Mouse (Mus musculus) midbrain, embryonic 13.5 days (tissue): Measurements from ENCODE around the gene Pdlim1. TPM values are rescaled to one million over a fixed set of nuclear protein-coding genes. Genes with fewer than 3 reads are reported as not detected.
A peak's percentile ranks its signal among the peaks of the same experiment; 100 is the strongest.
"Not testable (repeated sequence)": the region's sequence is repeated elsewhere in the genome, so short reads cannot be mapped to it uniquely, and the experiment has no call there.

Source experiments
- ATAC-seq: fragments of 200-750 bp; cut with Nextera tagmentation; 2 replicates; pipeline ENCODE4 v1.8.0; 2017; ENCODE audit warnings: mild to moderate bottlenecking, moderate TSS enrichment, moderate library complexity
- H3K27ac ChIP-seq: fragments of 300-500 bp; sonication (generic); 2 replicates; pipeline ENCODE4 v1.5.1; 2015; ENCODE audit warnings: inconsistent platforms, mild to moderate bottlenecking, moderate library complexity
- H3K27me3 ChIP-seq: fragments of 300-500 bp; sonication (generic); 2 replicates; pipeline ENCODE4 v1.6.1; 2015; ENCODE audit warnings: mild to moderate bottlenecking, inconsistent platforms
- H3K36me3 ChIP-seq: fragments of 300-500 bp; sonication (generic); 2 replicates; pipeline ENCODE4 v1.6.1; 2015; ENCODE audit warnings: mild to moderate bottlenecking, inconsistent platforms
- H3K4me1 ChIP-seq: fragments of 300-500 bp; sonication (generic); replicated peaks from 2 replicates; pipeline ENCODE4 v1.6.1; 2015; ENCODE audit warnings: inconsistent platforms
- H3K4me2 ChIP-seq: fragments of 300-500 bp; sonication (generic); replicated peaks from 2 replicates; pipeline ENCODE4 v1.6.1; 2015; ENCODE audit warnings: moderate library complexity, mild to moderate bottlenecking, inconsistent platforms
- H3K4me3 ChIP-seq: fragments of 300-500 bp; sonication (generic); replicated peaks from 2 replicates; pipeline ENCODE4 v1.5.1; 2015; ENCODE audit warnings: mild to moderate bottlenecking, inconsistent platforms
- H3K9ac ChIP-seq: fragments of 300-500 bp; sonication (generic); replicated peaks from 2 replicates; pipeline ENCODE4 v1.6.1; 2015; ENCODE audit warnings: mild to moderate bottlenecking, inconsistent platforms
- H3K9me3 ChIP-seq: fragments of 300-500 bp; sonication (generic); 2 replicates; pipeline ENCODE4 v1.6.1; 2016; ENCODE audit warnings: mild to moderate bottlenecking, inconsistent platforms
- WGBS: fragments of 180-500 bp; shearing (Covaris S2); methylation state at CpG from one replicate; pipeline ENCODE4 v1.1.7; 2015; 5-methylcytosine and 5-hydroxymethylcytosine counted together
- polyA plus RNA-seq: library from polyadenylated mRNA; unstranded; fragments of >200 nt; fragmentation: Nextera tagmentation; extraction: Ambion mirVana; gene quantifications from 2 replicates; pipeline ENCODE4 v1.2.1, GENCODE M21; 2015

Gene Pdlim1
- polyA plus RNA-seq, 1 experiment from 2014 or later, result 17.7 TPM

DNA sequence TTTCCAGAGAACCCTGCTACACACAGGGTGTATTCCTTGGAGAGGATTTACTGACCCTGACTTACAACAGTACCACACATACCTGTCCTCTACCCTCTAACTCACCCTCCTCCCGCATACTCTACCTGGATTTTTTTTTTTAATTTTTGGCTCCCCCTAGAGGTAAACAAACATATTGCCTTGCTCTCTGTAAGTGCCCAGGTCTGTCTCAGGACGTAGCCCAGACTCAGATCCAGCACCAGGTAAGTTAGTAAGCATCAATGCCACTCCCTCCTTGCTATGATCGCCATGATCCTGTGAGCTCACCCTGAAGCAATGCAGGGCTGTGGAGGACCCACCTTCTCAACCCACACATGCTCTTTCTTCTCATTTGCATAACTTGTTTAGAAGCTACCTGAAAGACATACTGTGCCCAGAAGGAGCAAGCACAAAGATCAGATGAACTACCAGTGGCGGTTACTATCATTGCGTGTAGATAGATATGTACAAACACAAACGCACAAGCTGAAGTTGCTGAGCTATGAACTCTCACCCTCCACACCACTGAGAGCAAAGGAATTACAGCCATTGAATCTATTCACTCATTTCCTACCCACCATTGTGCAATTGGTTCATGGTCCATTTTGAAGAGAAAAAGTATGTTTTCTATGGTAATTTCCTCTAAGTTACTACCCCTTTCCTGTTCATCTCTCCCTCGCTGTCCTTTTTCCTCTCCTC, 39.7 kb downstream of the Pdlim1 start:
- WGBS, result 77% methylated on average over 7 of the region's 7 CpGs
- no peak overlapping the region for H3K4me3 ChIP-seq
- no peaks in the 10 kb centered on the region for H3K27me3 ChIP-seq
- H3K4me2 ChIP-seq, result no peak overlapping the region
- no peak overlapping the region for H3K9ac ChIP-seq
- no peaks in the 10 kb centered on the region for H3K9me3 ChIP-seq
- H3K36me3 ChIP-seq, result no peaks in the 10 kb centered on the region
- no peaks in the 10 kb centered on the region for H3K4me1 ChIP-seq
- no peak overlapping the region for H3K27ac ChIP-seq
- 0 out of 2 replicates have a peak, but pooled peaks have one; percentile 14 for ATAC-seq

DNA sequence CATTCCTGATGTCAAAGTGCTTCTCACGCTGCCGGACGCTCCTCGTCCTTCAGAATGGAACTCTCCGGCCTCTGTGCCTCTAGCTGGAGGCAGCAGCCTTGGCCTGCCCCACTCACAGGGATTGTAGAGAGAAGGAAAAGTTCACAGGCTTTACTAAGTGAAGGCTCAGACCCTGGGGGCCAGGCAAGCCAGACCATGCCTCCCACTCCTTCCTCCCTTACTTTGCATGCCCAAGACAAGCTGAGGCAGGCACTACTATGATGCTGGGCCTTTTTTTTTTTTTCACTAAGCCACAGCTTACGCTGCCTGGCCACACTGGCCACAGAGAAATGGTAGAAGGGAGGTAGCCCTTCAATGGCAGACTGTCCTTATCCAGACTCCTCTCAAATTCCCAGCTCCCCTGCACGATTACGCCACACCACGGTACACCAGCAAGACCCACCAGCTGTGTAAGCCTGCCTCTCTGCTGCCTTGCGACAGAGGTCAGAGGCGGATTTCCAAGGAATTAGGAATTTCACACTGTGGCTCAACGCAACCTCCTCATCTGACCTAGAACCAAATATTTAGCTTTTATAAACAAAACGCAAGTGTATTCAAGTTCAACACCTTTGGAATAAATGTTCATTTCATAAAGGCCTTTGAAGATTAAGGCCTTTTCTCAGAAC, 40.4 kb downstream of the Pdlim1 start:
- Histone ChIP-seq H3K27me3 (no peaks in the 10 kb centered on the region), H3K4me1 (no peaks in the 10 kb centered on the region), H3K4me3 (no peak overlapping the region), H3K4me2 (no peak overlapping the region), H3K27ac (no peak overlapping the region), H3K9me3 (no peaks in the 10 kb centered on the region), H3K9ac (no peak overlapping the region), H3K36me3 (no peaks in the 10 kb centered on the region)
- WGBS, result 89% methylated on average over 13 of the region's 13 CpGs
- no peak for ATAC-seq

DNA sequence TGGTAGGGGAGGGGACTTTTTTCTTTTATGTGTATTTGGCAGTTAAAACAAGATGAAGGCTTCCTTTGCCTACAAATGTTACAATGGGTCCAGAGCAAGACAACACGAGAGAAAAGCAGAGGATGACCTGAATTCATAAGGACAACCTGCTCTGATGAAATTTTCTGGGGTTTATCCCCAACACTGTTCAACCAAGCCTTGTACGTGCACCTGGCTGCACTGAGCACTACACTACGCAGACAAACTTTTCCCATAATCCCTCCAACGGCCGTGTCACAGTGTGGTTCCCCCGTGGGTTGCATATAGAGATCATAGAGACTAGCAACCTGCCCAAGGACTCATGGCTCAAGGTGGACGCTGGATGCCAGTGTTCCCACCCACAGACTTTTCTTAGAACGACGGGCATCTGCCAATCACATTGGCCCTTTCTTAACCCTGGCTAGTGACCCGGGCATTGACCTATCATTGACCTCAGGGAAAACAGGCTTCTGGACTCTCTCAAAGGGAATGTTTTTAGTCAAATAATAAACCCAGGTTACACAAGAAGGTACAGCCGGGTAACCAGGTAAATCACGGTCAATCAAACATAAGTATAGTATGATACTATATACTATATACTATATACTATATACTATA, 45.0 kb downstream of the Pdlim1 start:
- Histone ChIP-seq H3K36me3 (no peaks in the 10 kb centered on the region; the same call in 1 of the 2 replicates), H3K27me3 (no peaks in the 10 kb centered on the region), H3K9me3 (no peaks in the 10 kb centered on the region), H3K4me2 (no peak overlapping the region), H3K4me1 (no peaks in the 10 kb centered on the region), H3K9ac (no peak overlapping the region), H3K27ac (no peak overlapping the region), H3K4me3 (no peak overlapping the region)
- 88% methylated on average over 12 of the region's 12 CpGs for WGBS
- ATAC-seq, result no peak

DNA sequence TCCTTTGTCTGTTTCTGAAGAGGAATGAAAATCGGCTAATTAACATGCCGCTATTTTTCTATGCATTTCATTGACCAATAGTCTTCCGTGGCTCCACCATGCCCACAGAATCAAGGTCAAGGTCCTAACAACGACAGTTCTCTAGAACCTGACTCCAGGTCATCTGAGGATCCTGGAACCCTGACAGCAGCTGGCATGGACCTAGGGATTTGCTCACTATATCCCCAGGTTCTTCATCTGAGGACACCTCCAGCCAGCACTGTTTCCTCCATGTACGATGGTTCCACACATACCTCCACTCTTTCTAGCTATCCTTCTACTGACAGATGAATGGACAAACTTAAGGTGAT, 45.9 kb downstream of the Pdlim1 start:
- Histone ChIP-seq H3K36me3 (no peaks in the 10 kb centered on the region; the same call in 1 of the 2 replicates), H3K9me3 (no peaks in the 10 kb centered on the region), H3K9ac (no peak overlapping the region), H3K4me1 (no peaks in the 10 kb centered on the region), H3K27ac (no peak overlapping the region), H3K27me3 (no peaks in the 10 kb centered on the region), H3K4me2 (no peak overlapping the region), H3K4me3 (no peak overlapping the region)
- 77% methylated on average over 5 of the region's 5 CpGs for WGBS
- 0 out of 2 replicates have a peak, but pooled peaks have one; percentile 21 for ATAC-seq

DNA sequence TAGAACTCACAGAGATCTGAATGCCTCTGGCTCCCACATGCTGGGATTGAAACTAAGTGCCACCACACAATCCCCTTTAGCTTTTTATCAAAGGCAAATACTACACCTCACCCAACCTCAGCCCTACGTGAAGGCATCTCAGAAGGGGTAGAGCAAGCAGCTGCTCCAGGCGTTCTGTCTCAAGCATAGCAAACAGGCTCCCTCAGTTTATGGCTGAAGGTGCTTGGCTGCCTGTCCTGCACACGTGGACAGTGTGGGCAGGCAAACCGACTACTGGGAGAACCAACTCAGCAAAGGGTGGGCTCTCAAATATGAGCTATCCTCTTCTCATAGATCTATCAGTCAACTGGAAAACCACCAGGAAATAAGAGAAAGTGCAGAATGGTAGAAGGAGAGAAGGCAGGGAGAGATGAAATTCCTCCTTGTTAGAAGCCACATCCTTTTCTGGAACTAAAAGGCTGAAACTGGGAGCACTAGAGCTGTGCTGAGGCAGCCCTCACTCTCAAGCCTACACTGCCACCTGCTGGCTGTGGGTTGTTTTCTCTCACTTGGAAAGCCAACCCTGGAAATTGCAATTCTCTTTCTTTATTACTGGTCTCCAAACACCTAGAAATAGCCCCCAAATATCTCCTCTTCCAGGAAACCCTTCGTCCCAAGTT, 46.4 kb downstream of the Pdlim1 start:
- Histone ChIP-seq H3K27ac (no peak overlapping the region), H3K27me3 (no peaks in the 10 kb centered on the region), H3K4me3 (no peak overlapping the region), H3K9ac (no peak overlapping the region), H3K4me1 (no peaks in the 10 kb centered on the region), H3K9me3 (no peaks in the 10 kb centered on the region), H3K4me2 (no peak overlapping the region), H3K36me3 (no peaks in the 10 kb centered on the region; the same call in 1 of the 2 replicates)
- ATAC-seq, result peak; percentile 78
- WGBS, result 72% methylated on average over 5 of the region's 5 CpGs

DNA sequence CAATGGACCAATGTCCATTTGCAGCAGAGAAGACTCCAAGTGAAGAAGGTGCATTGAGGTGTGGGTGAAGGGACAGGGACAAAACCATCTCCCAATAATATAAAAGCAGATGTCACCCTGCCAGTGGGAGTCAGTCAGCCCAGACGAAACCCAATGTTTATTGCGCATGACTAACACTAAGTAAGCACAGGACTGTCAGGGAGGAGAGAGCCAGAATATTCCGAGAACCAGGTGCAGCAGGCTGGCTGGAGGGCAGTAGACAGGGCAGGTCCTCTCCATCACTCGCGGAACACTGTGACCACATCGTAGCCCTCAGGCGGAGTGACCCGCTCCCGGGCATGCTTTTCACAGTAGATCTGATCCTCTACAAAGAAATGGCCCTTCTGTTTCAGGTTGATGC, 49.3 kb downstream of the Pdlim1 start:
- not testable (repeated sequence) for H3K27me3 ChIP-seq, H3K9me3 ChIP-seq, H3K36me3 ChIP-seq, H3K4me1 ChIP-seq, H3K4me2 ChIP-seq, H3K4me3 ChIP-seq, H3K9ac ChIP-seq, H3K27ac ChIP-seq, ATAC-seq
- 95% methylated on average over 9 of the region's 9 CpGs for WGBS

DNA sequence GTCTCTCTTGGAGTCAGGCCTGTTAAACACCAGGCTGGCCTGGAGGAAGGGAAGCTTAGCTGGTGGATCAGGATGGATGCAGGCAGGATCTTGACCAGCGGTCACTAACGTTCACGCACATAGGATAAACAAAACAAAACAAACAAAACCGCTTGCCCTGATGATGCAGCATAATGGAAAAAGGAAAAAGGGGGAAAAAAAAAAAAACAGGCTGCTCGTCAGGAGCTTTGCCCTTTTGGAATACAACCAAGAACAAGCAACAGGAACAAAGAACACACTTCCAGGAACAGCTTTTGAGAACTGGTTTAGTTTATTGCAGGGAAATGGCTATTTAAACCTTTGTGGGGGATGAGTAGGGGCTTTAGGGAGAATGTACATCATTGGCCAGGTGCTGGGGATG, 50.8 kb downstream of the Pdlim1 start:
- no peaks in the 10 kb centered on the region for H3K27me3 ChIP-seq
- H3K36me3 ChIP-seq, result no peaks in the 10 kb centered on the region; the same call in 1 of the 2 replicates
- no peaks in the 10 kb centered on the region for H3K9me3 ChIP-seq
- no peak for ATAC-seq
- no peak overlapping the region for H3K27ac ChIP-seq
- WGBS, result 80% methylated on average over 5 of the region's 5 CpGs
- no peak overlapping the region for H3K4me3 ChIP-seq
- H3K9ac ChIP-seq, result no peak overlapping the region
- H3K4me2 ChIP-seq, result no peak overlapping the region
- no peaks in the 10 kb centered on the region for H3K4me1 ChIP-seq

DNA sequence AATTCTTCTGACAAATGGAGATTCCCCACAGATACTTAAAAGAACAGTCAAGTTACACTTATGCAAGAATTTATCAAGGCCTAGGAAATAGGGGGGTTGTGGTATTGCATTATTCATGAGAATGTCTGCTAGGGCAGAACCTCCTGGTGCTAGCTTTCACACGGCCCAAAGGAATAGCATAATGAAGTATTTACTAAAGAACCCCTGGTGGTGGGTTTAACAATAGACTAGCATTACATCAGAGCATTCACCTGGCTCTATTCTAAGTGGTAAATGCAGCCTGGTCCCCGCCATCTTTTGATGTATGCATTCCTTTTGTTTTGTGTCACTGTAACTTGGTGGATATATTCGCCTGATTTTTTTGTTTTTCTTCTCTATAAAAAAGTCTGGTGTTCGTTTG, 68.7 kb downstream of the Pdlim1 start:
- H3K9me3 ChIP-seq, result peaks cover 10% of the 10 kb centered on the region; the same call in 1 of the 2 replicates
- H3K36me3 ChIP-seq, H3K27me3 ChIP-seq, H3K27ac ChIP-seq, H3K4me2 ChIP-seq, H3K4me3 ChIP-seq, H3K4me1 ChIP-seq, ATAC-seq, H3K9ac ChIP-seq: not testable (repeated sequence)
- 30% methylated on average over 4 of the region's 4 CpGs for WGBS

DNA sequence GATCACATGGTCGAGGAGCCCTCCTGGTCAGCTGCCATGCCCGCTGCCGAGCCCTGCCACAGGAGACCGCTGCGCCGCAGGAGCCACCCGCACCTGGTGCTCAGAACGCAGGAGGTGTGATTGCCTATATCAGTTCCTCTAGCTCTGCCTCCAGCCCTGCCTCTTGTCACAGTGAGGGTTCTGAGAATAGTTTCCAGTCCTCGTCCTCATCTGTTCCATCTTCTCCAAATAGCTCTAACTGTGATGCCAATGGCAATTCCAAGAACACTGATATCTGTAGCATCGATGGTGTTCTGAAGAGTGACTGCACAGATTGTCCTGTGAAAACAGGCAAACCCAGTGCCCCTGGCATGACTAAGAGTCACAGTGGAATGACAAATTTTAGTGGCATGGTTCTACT, 81.0 kb downstream of the Pdlim1 start:
- ATAC-seq, result no peak
- WGBS, result 94% methylated on average over 10 of the region's 10 CpGs
- Histone ChIP-seq H3K36me3 (no peaks in the 10 kb centered on the region), H3K4me3 (no peak overlapping the region), H3K9ac (no peak overlapping the region), H3K27me3 (no peaks in the 10 kb centered on the region), H3K4me2 (no peak overlapping the region), H3K4me1 (no peaks in the 10 kb centered on the region), H3K9me3 (no peaks in the 10 kb centered on the region), H3K27ac (no peak overlapping the region)

DNA sequence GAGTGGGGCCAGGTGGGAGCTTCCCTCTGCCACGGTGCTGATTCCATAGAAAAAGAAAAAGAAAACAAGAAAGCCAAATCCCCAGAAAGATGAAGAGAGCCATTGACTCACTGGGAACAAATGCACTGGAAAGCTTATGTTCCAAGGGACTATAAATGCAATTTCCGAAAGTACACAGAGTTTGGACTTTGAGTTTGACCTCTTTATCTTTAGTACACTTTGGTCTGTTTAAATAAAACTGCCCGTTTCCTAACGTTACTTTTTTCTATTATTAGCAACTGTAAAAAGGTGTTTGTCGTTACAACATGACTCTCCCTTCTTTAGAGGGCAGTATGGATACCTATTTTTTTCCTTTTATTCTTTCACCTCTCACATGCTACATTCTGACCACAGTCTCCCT, 84.5 kb downstream of the Pdlim1 start, which contains the start of gene Cyp2c70:
Gene Cyp2c70 (minus strand): TSS at position 174 of the 400 bp plus-strand sequence.
- Histone ChIP-seq H3K9ac (no peak within 1 kb of the TSS), H3K27ac (no peak within 1 kb of the TSS), H3K27me3 (no peaks in the 10 kb centered on the region), H3K36me3 (no peaks in the 10 kb centered on the region), H3K4me3 (no peak within 1 kb of the TSS), H3K9me3 (no peaks in the 10 kb centered on the region), H3K4me2 (no peak within 1 kb of the TSS), H3K4me1 (no peaks in the 10 kb centered on the region)
- WGBS, result 88% methylated on average over 5 of the region's 5 CpGs
- ATAC-seq, result no peak

DNA sequence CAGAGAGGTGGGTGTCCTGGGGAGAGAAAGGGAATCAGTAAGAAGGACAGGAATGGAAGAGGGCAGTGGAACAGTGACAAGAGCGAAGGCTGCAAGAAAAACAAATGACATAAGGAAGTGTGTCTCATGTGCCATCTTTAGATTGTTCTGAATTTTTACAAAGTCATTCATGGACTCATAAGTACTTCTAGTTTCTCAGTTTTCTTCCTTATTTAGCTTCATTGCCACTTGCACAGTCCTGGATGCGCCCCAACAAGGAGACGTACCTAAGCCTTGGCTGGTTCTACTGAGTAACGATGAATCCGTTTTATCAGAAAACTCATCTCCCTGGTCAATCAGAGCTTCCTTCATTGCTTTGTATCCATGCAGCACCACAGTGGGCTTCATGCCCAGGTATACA, 88.0 kb downstream of the Pdlim1 start:
- no peaks in the 10 kb centered on the region for H3K9me3 ChIP-seq
- no peak overlapping the region for H3K27ac ChIP-seq
- no peak overlapping the region for H3K4me2 ChIP-seq
- H3K9ac ChIP-seq, result no peak overlapping the region
- H3K36me3 ChIP-seq, result no peaks in the 10 kb centered on the region
- no peak overlapping the region for H3K4me3 ChIP-seq
- no peaks in the 10 kb centered on the region for H3K4me1 ChIP-seq
- ATAC-seq, result no peak
- no peaks in the 10 kb centered on the region for H3K27me3 ChIP-seq
- WGBS, result 98% methylated on average over 5 of the region's 5 CpGs

DNA sequence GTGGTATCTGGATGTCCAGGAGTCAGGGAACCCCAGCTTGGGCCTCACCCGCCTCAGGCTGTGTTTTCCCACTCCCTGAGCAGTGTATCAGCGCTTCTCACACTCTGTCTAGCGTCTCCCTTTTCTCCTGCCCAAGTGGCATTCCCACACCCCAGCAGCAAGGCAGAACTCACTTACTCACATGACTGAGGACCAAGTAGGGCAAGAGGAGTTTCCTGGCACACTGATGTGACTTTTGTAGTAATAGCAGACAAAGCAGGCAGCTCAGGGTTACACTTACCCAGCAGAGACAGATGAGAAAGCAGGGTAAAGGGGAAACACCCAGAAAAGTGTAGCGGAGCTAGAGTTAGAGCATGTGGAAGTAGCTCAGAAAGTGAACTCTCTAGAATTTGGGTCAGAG, 93.3 kb downstream of the Pdlim1 start:
- no peak for ATAC-seq
- Histone ChIP-seq H3K36me3 (no peaks in the 10 kb centered on the region), H3K27me3 (no peaks in the 10 kb centered on the region), H3K9ac (no peak overlapping the region), H3K4me3 (no peak overlapping the region), H3K27ac (no peak overlapping the region), H3K4me2 (no peak overlapping the region), H3K4me1 (no peaks in the 10 kb centered on the region), H3K9me3 (no peaks in the 10 kb centered on the region)
- WGBS, result 86% methylated on average over 4 of the region's 4 CpGs
